Mouse (Mus musculus) G1E-ER4 (cell line): ENCODE measurements around the gene Ube2c. TPM values are rescaled to one million over a fixed set of nuclear protein-coding genes. Genes with fewer than 3 reads are reported as not detected.

ENCODE experiments used
- GATA1 ChIP-seq: IDR thresholded peaks from one replicate; pipeline ENCODE4 v1.8.0; 2012; ENCODE audit warnings: low read length, inconsistent platforms
- polyA plus RNA-seq: library from polyadenylated mRNA; stranded (reverse); fragments of >175 nt; gene quantifications from 2 replicates; pipeline ENCODE4 v1.2.3, GENCODE M21; 2012

Gene Ube2c
- polyA plus RNA-seq, 1 experiment, result 261 TPM

- no peak for TF ChIP-seq GATA1
Observed at GRCm38 (mm10) chr2:164817703-164818102, 48.0 kb downstream of the Ube2c start.

GRCm38 (mm10) chr2:164821060-164821459 is 51.4 kb downstream of the Ube2c start:
- no peak for TF ChIP-seq GATA1

GRCm38 (mm10) chr2:164822636-164823165 is 53.0 kb downstream of the Ube2c start, which contains the start of gene Zswim1:
Gene Zswim1, plus strand, starts transcription at chr2:164822686.
- TF ChIP-seq GATA1, result no peak

DNA sequence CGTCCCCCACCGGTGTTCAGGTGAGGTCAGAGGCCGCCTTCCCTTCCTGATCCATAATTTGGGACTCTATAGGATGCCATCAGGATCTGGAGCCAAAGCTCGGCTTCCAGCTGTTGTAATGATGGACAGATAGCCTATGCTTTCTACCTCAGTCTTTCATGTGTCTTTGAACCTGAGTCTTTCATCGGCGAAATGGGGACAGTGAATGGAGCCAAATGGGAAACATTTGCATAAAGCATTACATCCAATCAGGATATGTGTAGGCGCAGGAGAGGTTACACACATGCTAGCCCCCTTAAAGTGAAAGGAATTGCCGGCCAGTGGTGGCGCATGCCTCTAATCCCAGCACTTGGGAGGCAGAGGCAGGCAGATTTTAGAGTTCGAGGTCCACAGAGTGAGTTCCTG is 53.5 kb downstream of the Ube2c start:
- TF ChIP-seq GATA1, result no peak

DNA sequence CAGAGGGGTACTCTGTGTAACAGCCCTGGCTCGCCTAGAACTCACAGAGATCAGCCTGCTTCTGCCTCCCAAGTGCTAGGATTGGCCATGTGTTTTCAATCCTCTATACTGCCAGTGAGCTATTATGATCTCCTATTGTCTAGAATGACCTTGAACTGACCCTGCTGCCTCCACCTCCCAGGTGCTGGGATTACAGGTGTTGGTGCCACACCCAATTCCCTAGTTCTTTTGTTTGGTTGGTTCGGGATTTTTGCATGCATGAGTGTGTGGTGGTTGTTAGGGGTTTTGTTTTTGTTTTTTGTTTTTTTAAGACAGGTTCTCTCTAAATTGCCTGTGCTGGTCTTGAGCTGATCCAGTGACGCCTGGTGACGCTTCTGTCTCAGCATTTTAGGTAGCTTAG is 54.3 kb downstream of the Ube2c start:
- no peak for TF ChIP-seq GATA1

GRCm38 (mm10) chr2:164825521-164825920 is 55.8 kb downstream of the Ube2c start:
- no peak for TF ChIP-seq GATA1

DNA sequence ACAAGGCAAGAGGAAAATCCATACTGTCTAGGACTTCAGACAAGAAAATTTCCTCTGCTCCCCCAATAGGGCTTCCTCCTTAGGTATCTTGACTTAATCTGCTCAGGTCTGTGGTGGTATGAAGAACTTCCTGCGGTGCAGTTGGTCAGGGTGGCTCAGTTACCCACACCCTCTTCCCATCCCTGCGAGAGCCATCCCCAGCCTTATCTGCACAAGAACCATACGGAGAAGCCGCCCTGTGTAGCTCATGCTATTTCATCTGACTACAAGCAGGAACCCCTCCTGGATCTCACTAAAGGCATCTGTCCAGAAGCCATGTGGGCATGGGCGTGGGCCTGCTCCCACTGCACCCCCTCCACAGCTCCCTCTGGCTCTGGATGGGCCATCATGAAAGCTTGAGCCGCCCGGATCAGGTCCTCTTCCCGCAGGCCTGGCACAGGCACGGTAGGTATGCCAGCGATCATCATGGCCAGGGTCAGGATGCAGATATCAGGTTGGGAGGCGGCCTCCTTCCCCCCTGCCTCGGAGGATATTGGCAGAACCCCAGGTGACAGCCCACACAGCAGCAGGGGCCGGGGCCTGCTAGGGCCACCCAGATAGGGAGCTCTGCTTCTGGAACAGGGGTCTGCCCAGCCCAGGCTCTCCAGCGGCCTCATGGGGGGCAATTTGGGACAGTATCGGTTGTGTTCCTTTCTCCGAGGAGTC is 57.6 kb downstream of the Ube2c start:
- no peak for TF ChIP-seq GATA1

Other genes with a start within 250 kb of the Ube2c start
- gene Wfdc2, start 207.5 kb upstream of the Ube2c start, polyA plus RNA-seq, result not detected in 2 replicates
- gene Spint3, start 196.4 kb upstream of the Ube2c start, polyA plus RNA-seq, result not detected in 2 replicates
- gene Wfdc6a, start 184.5 kb upstream of the Ube2c start, polyA plus RNA-seq, result not detected in 2 replicates
- not detected in 2 replicates for gene Eppin, start 176.3 kb upstream of the Ube2c start, polyA plus RNA-seq
- not detected in 2 replicates for gene Wfdc6b, start 156.4 kb upstream of the Ube2c start, polyA plus RNA-seq
- gene Wfdc8, start 156.3 kb upstream of the Ube2c start, polyA plus RNA-seq, result not detected in 2 replicates
- gene Wfdc16, start 131.1 kb upstream of the Ube2c start, polyA plus RNA-seq, result not detected in 2 replicates
- not detected in 2 replicates for gene Wfdc10, start 113.9 kb upstream of the Ube2c start, polyA plus RNA-seq
- not detected in 2 replicates for gene Wfdc9, start 113.3 kb upstream of the Ube2c start, polyA plus RNA-seq
- gene Wfdc11, start 95.8 kb upstream of the Ube2c start, polyA plus RNA-seq, result not detected in 2 replicates
- gene Wfdc13, start 84.8 kb upstream of the Ube2c start, polyA plus RNA-seq, result not detected in 2 replicates
- gene Spint4, start 71.4 kb upstream of the Ube2c start, polyA plus RNA-seq, result not detected in 2 replicates
- gene Spint5, start 54.6 kb upstream of the Ube2c start, polyA plus RNA-seq, result not detected in 2 replicates
- gene Wfdc3, start 24.0 kb upstream of the Ube2c start, polyA plus RNA-seq, result 0.03 and 0.04 TPM in 2 replicates
- 131 and 212 TPM in 2 replicates for gene Dnttip1, start 23.9 kb upstream of the Ube2c start, polyA plus RNA-seq
- not detected in 2 replicates for gene Tnnc2, start 10.1 kb downstream of the Ube2c start, polyA plus RNA-seq
- 3.9 and 5.2 TPM in 2 replicates for gene Snx21, start 15.9 kb downstream of the Ube2c start, polyA plus RNA-seq
- 34.2 and 58.7 TPM in 2 replicates for gene Acot8, start 35.0 kb downstream of the Ube2c start, polyA plus RNA-seq
- 1.6 TPM in 2 replicates for gene Zswim3, start 35.2 kb downstream of the Ube2c start, polyA plus RNA-seq
- 29.9 and 31.4 TPM in 2 replicates for gene Zswim1, start 52.8 kb downstream of the Ube2c start, polyA plus RNA-seq
- gene Spata25, start 58.6 kb downstream of the Ube2c start, polyA plus RNA-seq, result not detected in 2 replicates
- gene Ctsa, start 63.0 kb downstream of the Ube2c start, polyA plus RNA-seq, result 12.4 and 46.9 TPM in 2 replicates
- gene Neurl2, start 63.6 kb downstream of the Ube2c start, polyA plus RNA-seq, result 0.08 TPM in 1 of 2 replicates, not detected in the other
- gene Pltp, start 87.8 kb downstream of the Ube2c start, polyA plus RNA-seq, result not detected in 2 replicates
- 110 and 119 TPM in 2 replicates for gene Pcif1, start 109.4 kb downstream of the Ube2c start, polyA plus RNA-seq
- 58.2 and 59.2 TPM in 2 replicates for gene Zfp335, start 141.9 kb downstream of the Ube2c start, polyA plus RNA-seq
- gene Mmp9, start 170.9 kb downstream of the Ube2c start, polyA plus RNA-seq, result 0.03 and 0.05 TPM in 2 replicates
- 0.31 and 0.41 TPM in 2 replicates for gene Slc12a5, start 190.9 kb downstream of the Ube2c start, polyA plus RNA-seq